In the genomic region with DNA sequence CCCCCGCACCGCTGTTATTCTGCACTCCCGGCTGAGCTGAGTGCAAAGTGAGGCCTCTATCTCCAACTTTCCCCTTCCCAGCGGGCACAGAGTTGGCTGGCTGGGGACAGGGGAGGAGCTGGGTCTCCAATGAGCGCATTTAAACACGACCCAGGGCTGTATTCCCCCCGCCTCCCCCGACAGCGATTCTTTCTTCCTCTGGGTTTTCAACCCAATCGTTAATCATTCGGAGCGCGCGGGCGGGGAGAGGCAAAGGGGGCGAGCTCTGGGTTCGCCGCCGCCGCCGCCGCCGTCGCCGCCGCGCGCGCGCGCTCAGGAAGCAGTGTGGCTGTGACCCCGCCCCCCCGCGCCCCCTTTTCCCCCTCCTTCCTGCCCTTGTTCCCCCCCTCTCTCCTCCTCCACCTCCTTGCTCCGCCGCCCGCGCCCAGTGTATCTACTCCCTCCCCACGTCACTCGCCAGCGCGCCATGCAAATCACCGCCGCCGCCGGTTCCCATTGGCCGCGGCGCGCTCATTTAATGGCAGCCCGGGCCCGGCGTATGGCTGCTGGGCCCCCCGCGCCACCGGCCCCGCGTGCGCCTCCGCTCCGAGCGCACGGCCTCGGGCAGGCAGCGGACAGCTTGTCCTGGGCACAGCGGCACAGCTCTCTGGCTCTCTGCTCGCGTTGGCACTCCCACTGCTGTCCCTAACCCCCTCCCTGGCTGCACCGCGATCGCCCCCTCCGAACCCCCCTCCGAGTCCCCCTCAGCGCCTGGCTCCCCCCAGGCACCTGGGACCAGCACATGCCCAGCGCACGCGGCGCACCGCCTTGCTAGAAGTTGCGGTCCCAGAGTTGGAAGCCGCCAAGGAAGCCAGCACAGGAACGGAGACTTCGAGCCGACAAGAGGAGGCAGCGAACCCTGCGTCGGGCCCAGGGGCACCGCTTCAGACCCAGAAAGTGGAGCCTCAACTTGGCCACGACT, we compare ENCODE assay signal across 8 mouse cellular contexts. TPM values are rescaled to one million over a fixed set of nuclear protein-coding genes. Genes with fewer than 3 reads are reported as not detected.
DNase-seq lines count a peak whose midpoint lies in the region; ATAC-seq and TF ChIP-seq lines count a peak whose summit lies in the region.

A gene (plus strand): TSS at position 225 of the 961 bp plus-strand sequence.

- H3K27me3 ChIP-seq in kidney, postnatal 0 days (ENCODE audit: insufficient read depth, low read length): peaks cover 92% of the 10 kb centered on the region

- no peak for TF ChIP-seq CTCF in kidney, postnatal 0 days (IDR thresholded peaks at IDR 0.05; ENCODE audit: low read depth)
- TF ChIP-seq CTCF in left cerebral cortex, adult 2 months (IDR thresholded peaks at IDR 0.05): no peak

- no peak within 1 kb of the TSS for H3K9ac ChIP-seq in kidney, postnatal 0 days (ENCODE audit: low read depth, low read length)

- H3K4me3 ChIP-seq in kidney, postnatal 0 days (replicated peaks; ENCODE audit: low read depth, low read length): peak within 1 kb of the TSS; percentile 34
- H3K4me3 ChIP-seq in left cerebral cortex, adult 2 months: peak within 1 kb of the TSS; percentile 39

- intact Hi-C loops in left cerebral cortex, adult 2 months (cut with DNase I): no loop called here

- H3K9me3 ChIP-seq in kidney, postnatal 0 days (replicated peaks; ENCODE audit: low read length): no peaks in the 10 kb centered on the region

- no peak within 1 kb of the TSS for H3K27ac ChIP-seq in kidney, postnatal 0 days
- peak within 1 kb of the TSS; percentile 63; the same call in 1 of the 2 replicates for H3K27ac ChIP-seq in left cerebral cortex, adult 2 months

- peaks cover 16% of the 10 kb centered on the region; the same call in 1 of the 2 replicates for H3K4me1 ChIP-seq in kidney, postnatal 0 days (replicated peaks; ENCODE audit: insufficient read depth, low read length)

- DNase-seq in kidney, postnatal 0 days (ENCODE audit: low spot score): no peak
- DNase-seq in kidney, adult 18-20 months: no peak
- DNase-seq in cerebellum, postnatal 10 days: peak; percentile 64 to 78
- peak; percentile 36 to 55 for DNase-seq in frontal cortex, postnatal 25 days (ENCODE audit: low spot score in 2 of 2)
- peak; percentile 59 to 82 for DNase-seq in left cerebral cortex, adult 2 months (ENCODE audit: extremely low spot score in 1 of 2, low spot score in 2 of 2)
- peak; percentile 89 for DNase-seq in neural tube, embryonic 10.5 days (ENCODE audit: extremely low spot score, low spot score)
- no peak for DNase-seq in Muller cell, postnatal 12 days (ENCODE audit: inconsistent ontology term)
- no peak for DNase-seq in thymus, postnatal 14 days

- peak within 1 kb of the TSS; percentile 63 for H3K4me2 ChIP-seq in kidney, postnatal 0 days (ENCODE audit: low read length)

- H3K36me3 ChIP-seq in kidney, postnatal 0 days (ENCODE audit: insufficient read depth, low read length): no peaks in the 10 kb centered on the region

- WGBS in kidney, postnatal 0 days: under 1% methylated on average over 81 of the region's 89 CpGs

- ATAC-seq in kidney, postnatal 0 days (replicated peaks; ENCODE audit: low FRiP score, low read depth): no peak; the same call in 1 of the 2 replicates

RNA-seq across cellular contexts. Expression of the gene that starts here (rescaled TPM):
- not detected in 2 replicates for polyA plus RNA-seq in kidney, postnatal 0 days (2015; fragmentation: Nextera tagmentation; extraction: Ambion mirVana)
- total RNA-seq in left cerebral cortex, adult 2 months (2021): 10 to 100 TPM in 1 of 2 experiments, 1 to 10 TPM in 1; 9.5 to 11.6 TPM

Comparison
In these comparisons a context has a peak if more than half of its experiments do, and no peak if none do; other contexts are left out.
1. DNase-seq: peak in cerebellum, postnatal 10 days (2 of 2), frontal cortex, postnatal 25 days (2 of 2), left cerebral cortex, adult 2 months (2 of 2) and neural tube, embryonic 10.5 days (single experiment); none in kidney, postnatal 0 days (single experiment), kidney, adult 18-20 months (single experiment), Muller cell, postnatal 12 days (single experiment) and thymus, postnatal 14 days (single experiment).